Comparison of ENCODE assay signal across 9 mouse cellular contexts in genomic region chr5:96912781-96913180, GRCm38 (mm10).
DNase-seq lines count a peak whose midpoint lies in the region; ATAC-seq lines count a peak whose summit lies in the region.
"Had no signal": no experiment of that assay in that cellular context is flagged by ENCODE, and none has a peak within 500 bp of the region (broad histone marks: within the 10 kb centered on the region; RNA-seq: fewer than 3 reads in every experiment).

No protein-coding gene starts in this region.

- 51% methylated on average over 4 of the region's 4 CpGs for WGBS in heart, embryonic 10.5 days
- 41% methylated on average over 4 of the region's 4 CpGs for whole genome bisulfite sequencing in liver, embryonic 11.5 days
- 83% methylated on average over 4 of the region's 4 CpGs for WGBS in forebrain, embryonic 15.5 days

- no peak overlapping the region for H3K9ac ChIP-seq in liver, embryonic 11.5 days (ENCODE audit: low read depth, low read length)
- H3K9ac ChIP-seq in forebrain, embryonic 15.5 days (replicated peaks): no peak overlapping the region

- H3K4me2 ChIP-seq in liver, embryonic 11.5 days: peak overlapping the region; percentile 61
- no peak overlapping the region for H3K4me2 ChIP-seq in forebrain, embryonic 15.5 days (replicated peaks)

- no peak for ATAC-seq in liver, embryonic 11.5 days (replicated peaks; ENCODE audit: low FRiP score)
- no peak for ATAC-seq in forebrain, embryonic 15.5 days (replicated peaks)

- no peaks in the 10 kb centered on the region for H3K27me3 ChIP-seq in heart, embryonic 10.5 days (ENCODE audit: insufficient read depth, poor library complexity, severe bottlenecking)
- no peaks in the 10 kb centered on the region for H3K27me3 ChIP-seq in liver, embryonic 11.5 days (replicated peaks; ENCODE audit: control insufficient read depth, insufficient read depth, low read length)
- H3K27me3 ChIP-seq in forebrain, embryonic 15.5 days: no peaks in the 10 kb centered on the region

- H3K4me1 ChIP-seq in heart, embryonic 10.5 days: peaks cover 20% of the 10 kb centered on the region
- H3K4me1 ChIP-seq in liver, embryonic 11.5 days (replicated peaks; ENCODE audit: control insufficient read depth, insufficient read depth, low read length): peaks cover 40% of the 10 kb centered on the region
- H3K4me1 ChIP-seq in forebrain, embryonic 15.5 days: no peaks in the 10 kb centered on the region

- H3K36me3 ChIP-seq in heart, embryonic 10.5 days: no peaks in the 10 kb centered on the region
- H3K36me3 ChIP-seq in liver, embryonic 11.5 days (ENCODE audit: control insufficient read depth, insufficient read depth, low read length): no peaks in the 10 kb centered on the region
- no peaks in the 10 kb centered on the region for H3K36me3 ChIP-seq in forebrain, embryonic 15.5 days

- H3K9me3 ChIP-seq in heart, embryonic 10.5 days: no peaks in the 10 kb centered on the region
- H3K9me3 ChIP-seq in liver, embryonic 11.5 days (ENCODE audit: control insufficient read depth, low read length): no peaks in the 10 kb centered on the region
- no peaks in the 10 kb centered on the region for H3K9me3 ChIP-seq in forebrain, embryonic 15.5 days

- no peak for DNase-seq in heart, embryonic 10.5 days (ENCODE audit: low spot score)
- DNase-seq in heart, postnatal 4 days: no peak
- DNase-seq in thymus, postnatal 10 days (ENCODE audit: low spot score in 2 of 2): peak; percentile 22 to 26
- no peak for DNase-seq in thymus, adult 18-20 months
- DNase-seq in liver, embryonic 11.5 days (ENCODE audit: low spot score): no peak
- DNase-seq in ovary, adult 18-20 months (ENCODE audit: low spot score): no peak
- DNase-seq in cerebellum, adult 9-10 months: no peak
- DNase-seq: cerebellum, adult 11 months had no signal

- H3K4me3 ChIP-seq in heart, embryonic 10.5 days: no peak overlapping the region
- H3K4me3 ChIP-seq in liver, embryonic 11.5 days (ENCODE audit: low read depth, low read length): no peak overlapping the region
- no peak overlapping the region for H3K4me3 ChIP-seq in forebrain, embryonic 15.5 days

- H3K27ac ChIP-seq in heart, embryonic 10.5 days: peak overlapping the region; percentile 60
- peak overlapping the region; percentile 80 for H3K27ac ChIP-seq in liver, embryonic 11.5 days (ENCODE audit: low read depth, low read length)
- no peak overlapping the region for H3K27ac ChIP-seq in forebrain, embryonic 15.5 days (replicated peaks)

Comparison
In these comparisons a context has a peak if more than half of its experiments do, and no peak if none do; other contexts are left out.
1. DNase-seq: peak in thymus, postnatal 10 days (2 of 2); none in heart, embryonic 10.5 days (single experiment), heart, postnatal 4 days (single experiment), thymus, adult 18-20 months (0 of 2), liver, embryonic 11.5 days (single experiment), ovary, adult 18-20 months (single experiment) and cerebellum, adult 9-10 months (single experiment).